In genomic region chr12:31073412-31074354, GRCm38 (mm10) we compare ENCODE assay signal across 7 mouse cellular contexts. TPM values are rescaled to one million over a fixed set of nuclear protein-coding genes. Genes with fewer than 3 reads are reported as not detected.
A peak's percentile ranks its signal among the peaks of the same experiment; 100 is the strongest.
DNase-seq lines count a peak whose midpoint lies in the region; ATAC-seq and TF ChIP-seq lines count a peak whose summit lies in the region.

Gene Fam110c, plus strand, starts transcription at chr12:31073861.

- H3K4me1 ChIP-seq in forebrain, embryonic 14.5 days (ENCODE audit: control insufficient read depth, insufficient read depth, low read length): peaks cover 4% of the 10 kb centered on the region
- no peaks in the 10 kb centered on the region for H3K4me1 ChIP-seq in lung, adult 2 months (ENCODE audit: control insufficient read depth, insufficient read depth, low read length)

- TF ChIP-seq POLR2A in lung, adult 2 months (IDR thresholded peaks at IDR 0.05; ENCODE audit: borderline replicate concordance, extremely low read depth, low read depth, low read length): peak; percentile 48; the same call in 1 of the 2 replicates

- peaks cover 6% of the 10 kb centered on the region for H3K79me3 ChIP-seq in C2C12 (ENCODE audit: low read depth)

- peak within 1 kb of the TSS; percentile 56 for H3K9ac ChIP-seq in forebrain, embryonic 14.5 days (ENCODE audit: low read length)

- no peaks in the 10 kb centered on the region for H3K36me3 ChIP-seq in C2C12 (ENCODE audit: control insufficient read depth, insufficient read depth)
- H3K36me3 ChIP-seq in forebrain, embryonic 14.5 days (ENCODE audit: control insufficient read depth, insufficient read depth, low read length): no peaks in the 10 kb centered on the region

- no peak within 1 kb of the TSS for H3K27ac ChIP-seq in forebrain, embryonic 14.5 days (ENCODE audit: low read depth, low read length)

- peak within 1 kb of the TSS; percentile 42 for H3K4me3 ChIP-seq in C2C12 (ENCODE audit: insufficient read depth, poor library complexity, severe bottlenecking)
- peak within 1 kb of the TSS; percentile 39 for H3K4me3 ChIP-seq in forebrain, embryonic 14.5 days (ENCODE audit: low read depth, low read length)
- H3K4me3 ChIP-seq in lung, adult 2 months (replicated peaks; ENCODE audit: extremely low read depth, low read depth, low read length): peak within 1 kb of the TSS; percentile 61

- H3K27me3 ChIP-seq in C2C12 (ENCODE audit: control insufficient read depth, insufficient read depth, insufficient read length): no peaks in the 10 kb centered on the region
- peaks cover 40% of the 10 kb centered on the region for H3K27me3 ChIP-seq in forebrain, embryonic 14.5 days (replicated peaks; ENCODE audit: control insufficient read depth, insufficient read depth, low read length)

- peak within 1 kb of the TSS; percentile 85 for H3ac ChIP-seq in C2C12 (ENCODE audit: control insufficient read depth, insufficient read length, low read depth)

- peaks cover 39% of the 10 kb centered on the region for H3K79me2 ChIP-seq in C2C12 (ENCODE audit: control insufficient read depth, insufficient read depth)

- DNase-seq in adipocyte (ENCODE audit: low spot score): peak; percentile 50
- peak; percentile 9 for DNase-seq in forebrain, embryonic 14.5 days (ENCODE audit: low spot score)
- peak; percentile 95 for DNase-seq in kidney, adult 11 months
- DNase-seq in lung, adult 2 months: peak; percentile 73
- DNase-seq in ovary, adult 18-20 months (ENCODE audit: low spot score): peak; percentile 69
- DNase-seq in frontal cortex, postnatal 14 days (ENCODE audit: low spot score in 2 of 2): no peak

- WGBS in forebrain, embryonic 14.5 days: 1% methylated on average over 50 of the region's 50 CpGs
- WGBS in lung, adult 2 months: 3% methylated on average over 50 of the region's 50 CpGs

- TF ChIP-seq CTCF in C2C12 (IDR thresholded peaks at IDR 0.05; ENCODE audit: control insufficient read depth, insufficient read depth, insufficient read length): no peak
- TF ChIP-seq CTCF in lung, adult 2 months (IDR thresholded peaks at IDR 0.05; ENCODE audit: insufficient read depth, low read length): no peak

- peak; percentile 54; the same call in 1 of the 2 replicates for ATAC-seq in forebrain, embryonic 14.5 days

- no peaks in the 10 kb centered on the region for H3K9me3 ChIP-seq in forebrain, embryonic 14.5 days (replicated peaks; ENCODE audit: control insufficient read depth, low read length)

- H3K4me2 ChIP-seq in forebrain, embryonic 14.5 days (ENCODE audit: low read length): peak within 1 kb of the TSS; percentile 87

TF ChIP-seq in C2C12, 6 proteins besides CTCF, POLR2A, EP300 and RAD21:
- TF ChIP-seq CEBPB (IDR thresholded peaks at IDR 0.05; ENCODE audit: low read depth): no peak
- TF ChIP-seq FOSL1 (IDR thresholded peaks at IDR 0.05; ENCODE audit: insufficient read depth, low read length, poor library complexity, severe bottlenecking): no peak
- no peak for TF ChIP-seq MAX (IDR thresholded peaks at IDR 0.05)
- no peak for TF ChIP-seq MYOD1 (IDR thresholded peaks at IDR 0.05; ENCODE audit: control insufficient read depth, insufficient read length, low read depth)
- TF ChIP-seq USF1 (IDR thresholded peaks at IDR 0.05; ENCODE audit: low read depth): no peak
- TF ChIP-seq MYOG (IDR thresholded peaks at IDR 0.05; ENCODE audit: control insufficient read depth, extremely low read depth, insufficient read length): no peak

RNA-seq across cellular contexts. Expression of gene Fam110c, which starts in this region (rescaled TPM):
- polyA plus RNA-seq in C2C12 (2012; fragmentation: generic; extraction: Trizol): 0.90 TPM
- 0.06 TPM in 1 of 2 replicates, not detected in the other for polyA plus RNA-seq in forebrain, embryonic 14.5 days (2014; fragmentation: Nextera tagmentation; extraction: Ambion mirVana)
- 1.8 and 2.1 TPM in 2 replicates for polyA plus RNA-seq in lung, adult 2 months (2012; rRNA removed)

Comparison
In these comparisons a context has a peak if more than half of its experiments do, and no peak if none do; other contexts are left out.
1. Peak in DNase-seq, ATAC-seq, H3K4me3 ChIP-seq, H3K9ac ChIP-seq and H3K4me2 ChIP-seq in forebrain, embryonic 14.5 days; RNA of the gene not detected or under 1 TPM.
2. DNase-seq: peak in adipocyte (single experiment), kidney, adult 11 months (single experiment), lung, adult 2 months (single experiment) and ovary, adult 18-20 months (single experiment); none in frontal cortex, postnatal 14 days (0 of 2).
3. Peak in every context shown above with its lines, with median percentiles within 50 percentile points of each other: H3K4me3 ChIP-seq.